Mouse (Mus musculus) cerebellum, postnatal 4 days (tissue): ENCODE data around the gene Pde7b.

Source experiments
- DNase-seq, 2 experiments: peaks; one replicate each; pipeline ENCODE4 v3.0.0; 2022; ENCODE audit warnings: low spot score in 2 of 2, mixed read lengths in 1 of 2

The Pde7b gene

DNA sequence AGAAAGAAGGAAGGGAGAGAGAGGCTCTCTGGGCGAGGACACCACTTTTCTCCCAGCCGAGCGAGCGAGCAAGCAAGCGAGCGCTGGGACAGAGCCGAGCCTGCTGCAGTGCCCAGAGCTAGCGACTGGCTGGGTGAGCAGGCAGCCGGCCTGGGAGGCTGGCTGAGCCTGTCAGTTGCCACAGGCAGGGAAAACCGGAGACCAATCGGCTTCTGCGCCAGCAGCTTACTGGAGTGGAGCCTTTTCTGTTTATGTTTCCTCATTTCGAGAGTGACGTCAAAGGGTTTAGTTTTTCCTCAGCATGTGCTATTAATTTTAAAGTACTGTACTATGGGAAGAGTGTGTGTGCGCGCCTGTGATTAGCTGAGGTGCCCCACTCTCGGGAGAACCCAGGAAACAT, at the start of gene Pde7b:
TSS of gene Pde7b (minus strand) at position 173 of the 400 bp plus-strand sequence.
- peak; percentile 50 to 67 for DNase-seq

DNA sequence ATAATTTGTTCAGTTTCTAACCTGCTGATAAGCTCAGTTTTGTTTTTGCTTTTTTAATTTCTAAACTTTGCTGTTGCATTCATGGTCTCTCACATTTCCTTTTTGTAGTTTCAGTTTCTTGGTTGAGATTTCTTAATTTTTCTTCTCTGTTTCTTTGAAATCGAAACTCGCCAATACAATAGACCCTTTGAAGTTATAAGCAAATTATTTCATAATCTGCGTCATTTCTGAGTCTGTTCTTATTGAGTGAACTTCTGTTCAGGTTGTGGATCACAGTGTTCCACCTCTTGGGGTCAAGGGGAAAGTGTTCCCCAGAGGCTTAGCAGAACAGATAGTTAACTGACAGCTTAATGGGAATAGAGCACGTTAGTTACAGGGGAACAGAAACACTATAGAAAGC, 47.2 kb upstream of the Pde7b start:
- no peak for DNase-seq

DNA sequence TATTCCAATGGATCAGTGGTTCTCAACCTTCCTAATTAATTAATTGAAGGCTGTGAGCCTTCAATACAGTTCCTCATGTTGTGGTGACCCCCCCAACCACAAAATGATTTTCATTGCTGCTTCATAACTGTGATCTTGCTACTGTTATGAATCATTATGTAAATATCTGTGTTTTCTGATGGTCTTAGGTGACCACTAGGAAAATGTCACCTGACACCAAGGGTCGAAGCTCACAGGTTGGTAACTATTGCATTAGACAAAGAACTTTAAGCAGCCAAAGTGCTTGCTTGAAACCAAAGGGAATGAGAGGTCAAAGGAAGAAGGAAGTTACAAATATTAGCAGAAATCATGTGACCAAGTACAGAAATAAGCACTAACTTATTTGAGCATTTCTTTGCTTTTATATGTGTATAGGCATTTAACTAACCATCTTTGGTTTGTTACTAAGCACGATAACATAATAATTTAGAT, 45.6 kb upstream of the Pde7b start:
- no peak for DNase-seq

GRCm38 (mm10) chr10:20769557-20770417, 44.9 kb upstream of the Pde7b start:
- DNase-seq, result no peak

DNA sequence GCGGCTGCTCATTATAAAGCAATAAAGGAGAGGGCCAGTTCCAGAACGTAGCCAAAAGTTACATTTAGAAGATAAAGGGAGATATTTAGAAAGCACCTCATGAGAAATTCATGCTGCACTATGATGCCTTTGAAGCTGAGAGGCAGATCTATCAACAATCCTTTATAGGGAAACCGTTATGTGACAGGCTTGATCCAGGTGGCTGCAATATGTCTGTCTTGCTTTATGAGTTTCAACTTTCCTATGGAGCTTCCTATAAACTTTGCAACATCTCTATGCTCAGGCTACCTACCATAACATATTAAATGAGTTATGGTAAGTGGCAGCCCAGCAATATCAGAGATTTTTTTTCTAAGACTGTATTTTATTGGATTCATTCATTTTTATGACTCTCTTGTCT, 39.5 kb upstream of the Pde7b start:
- DNase-seq, result no peak

DNA sequence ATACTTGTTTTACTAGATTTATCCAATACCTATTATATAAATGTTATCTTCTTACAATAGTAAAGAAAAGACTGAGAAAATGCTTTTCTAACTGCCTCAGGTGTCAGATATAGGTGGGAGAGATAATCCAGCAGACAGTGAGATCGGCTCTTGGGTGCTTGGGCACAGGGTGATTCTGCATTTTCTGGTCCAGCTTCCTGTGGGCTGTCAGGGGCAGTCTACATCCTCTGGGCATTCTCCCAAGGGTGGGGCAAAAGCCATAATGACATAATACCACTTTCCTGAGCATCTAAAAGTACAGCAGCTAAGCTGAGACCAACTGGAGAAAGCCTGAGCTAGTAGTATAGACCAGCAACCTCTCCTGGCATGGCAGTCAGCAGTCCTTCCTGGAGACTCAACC, 34.1 kb upstream of the Pde7b start:
- no peak for DNase-seq

- DNase-seq, result no peak
Observed at GRCm38 (mm10) chr10:20758259-20758658, 33.4 kb upstream of the Pde7b start.

DNA sequence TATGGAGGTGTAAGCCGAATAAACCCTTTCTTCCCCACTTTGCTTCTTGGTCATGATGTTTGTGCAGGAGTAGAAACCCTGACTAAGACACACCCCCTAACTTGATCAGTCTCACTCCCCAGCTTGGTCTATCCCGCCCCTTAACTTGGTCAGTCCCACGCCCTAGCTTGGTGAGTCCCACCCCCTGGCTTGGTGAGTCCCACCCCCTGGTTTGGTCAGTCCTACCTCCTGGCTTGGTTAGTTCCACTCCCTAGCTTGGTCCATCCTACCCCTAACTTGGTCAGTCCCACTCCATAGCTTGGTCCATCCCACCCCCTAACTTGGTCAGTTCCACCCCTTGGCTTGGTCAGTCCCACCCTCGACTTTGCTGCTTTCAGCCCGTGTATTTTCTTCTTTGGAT, 31.3 kb upstream of the Pde7b start:
- DNase-seq, result no peak

GRCm38 (mm10) chr10:20752883-20753282, 28.0 kb upstream of the Pde7b start:
- no peak for DNase-seq

- DNase-seq, result no peak
Observed at GRCm38 (mm10) chr10:20750642-20751251, 25.9 kb upstream of the Pde7b start.

GRCm38 (mm10) chr10:20748938-20749337, 24.1 kb upstream of the Pde7b start:
- no peak for DNase-seq

DNA sequence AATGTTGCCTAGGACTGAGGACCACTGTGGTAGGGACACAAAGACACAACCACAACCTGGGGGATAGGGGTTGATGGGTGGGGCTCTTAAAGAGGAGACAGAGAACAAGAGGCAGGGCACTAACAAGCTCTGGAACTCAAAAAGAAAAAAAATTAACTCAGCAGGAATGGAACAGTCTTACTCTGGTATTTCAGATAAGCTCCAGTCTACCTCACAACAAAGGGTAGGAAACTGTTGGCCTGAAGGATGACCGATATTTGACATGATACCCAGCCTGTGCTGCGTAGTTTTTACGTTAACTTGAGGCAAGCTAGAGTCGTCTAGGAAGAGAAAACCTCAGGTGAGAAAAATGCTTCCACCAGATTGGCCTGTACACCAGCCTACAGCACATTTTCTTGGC, 22.4 kb upstream of the Pde7b start:
- no peak for DNase-seq

GRCm38 (mm10) chr10:20739801-20740200, 14.9 kb upstream of the Pde7b start:
- no peak for DNase-seq

GRCm38 (mm10) chr10:20737146-20737545, 12.3 kb upstream of the Pde7b start:
- DNase-seq, result no peak

DNA sequence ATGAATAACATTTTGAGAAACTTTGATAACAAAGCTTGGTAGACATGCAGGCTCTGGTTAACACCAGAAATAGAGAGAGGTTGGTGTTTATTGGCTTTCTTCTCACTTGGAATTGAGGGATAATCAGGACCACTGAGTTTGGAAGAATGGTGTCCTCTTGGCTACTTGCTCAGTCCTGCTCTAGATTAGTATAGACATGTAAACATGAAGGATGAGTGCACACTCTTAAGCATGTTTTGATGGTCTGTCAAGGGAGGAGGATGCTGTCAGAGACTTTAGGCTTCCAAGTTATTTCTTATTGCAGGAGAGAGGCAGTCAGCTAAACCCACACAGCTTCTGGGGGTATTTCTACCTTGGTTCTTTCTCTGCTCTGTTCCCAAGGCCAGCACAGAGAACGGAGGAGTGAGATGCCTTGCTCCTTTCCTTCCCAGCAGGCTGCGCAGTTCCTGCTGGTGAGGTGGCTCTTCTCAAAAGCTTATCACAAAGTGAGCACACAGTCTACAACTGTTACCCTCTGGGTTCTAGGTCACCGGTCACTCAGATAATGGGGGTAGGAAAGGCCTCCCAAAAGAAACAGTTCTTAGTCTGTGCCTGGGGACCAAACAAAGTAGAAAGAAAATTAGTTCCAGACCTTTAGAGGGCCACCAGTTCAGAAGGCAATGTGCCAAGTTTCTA, 11.0 kb upstream of the Pde7b start:
- no peak for DNase-seq

DNA sequence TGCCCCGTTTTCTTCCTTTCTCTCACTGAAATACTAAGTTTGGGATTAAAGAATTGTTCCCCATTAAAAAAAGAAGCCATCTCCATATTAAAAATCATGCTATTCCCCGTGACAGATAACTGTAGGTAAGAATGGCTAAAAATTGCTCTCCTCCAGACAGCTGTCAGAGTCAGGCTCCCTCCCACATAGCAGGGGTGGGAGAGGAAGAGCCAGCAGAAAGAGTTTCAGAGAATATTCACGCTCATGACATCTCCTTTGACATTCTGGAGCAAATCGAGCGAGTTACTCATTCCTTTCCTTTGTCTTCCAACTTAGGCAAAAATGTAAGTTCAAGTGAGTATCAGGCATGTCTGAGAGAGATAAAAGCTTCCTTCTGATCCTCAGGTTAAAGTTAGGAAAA, 8.7 kb upstream of the Pde7b start:
- DNase-seq, result no peak

GRCm38 (mm10) chr10:20732180-20732579, 7.3 kb upstream of the Pde7b start:
- DNase-seq, result no peak

DNA sequence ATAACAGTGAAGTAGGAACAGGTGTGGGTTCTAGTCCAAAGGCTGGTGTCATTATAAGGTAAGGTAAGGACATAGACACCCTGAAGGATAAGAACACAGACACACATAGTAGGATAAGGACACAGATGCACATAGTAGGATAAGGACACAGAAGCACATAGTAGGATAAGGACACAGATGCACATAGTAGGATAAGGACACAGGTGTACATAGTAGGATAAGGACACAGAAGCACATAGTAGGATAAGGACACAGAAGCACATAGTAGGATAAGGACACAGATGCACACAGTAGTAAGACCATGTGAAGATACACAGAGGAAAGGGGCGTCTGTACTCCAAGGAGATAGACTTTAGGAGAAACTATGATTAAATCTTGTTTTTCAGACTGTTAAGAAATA, 5.2 kb upstream of the Pde7b start:
- DNase-seq, result no peak

- DNase-seq, result no peak
Observed at GRCm38 (mm10) chr10:20725384-20725983, 606 bp upstream of the Pde7b start.

DNA sequence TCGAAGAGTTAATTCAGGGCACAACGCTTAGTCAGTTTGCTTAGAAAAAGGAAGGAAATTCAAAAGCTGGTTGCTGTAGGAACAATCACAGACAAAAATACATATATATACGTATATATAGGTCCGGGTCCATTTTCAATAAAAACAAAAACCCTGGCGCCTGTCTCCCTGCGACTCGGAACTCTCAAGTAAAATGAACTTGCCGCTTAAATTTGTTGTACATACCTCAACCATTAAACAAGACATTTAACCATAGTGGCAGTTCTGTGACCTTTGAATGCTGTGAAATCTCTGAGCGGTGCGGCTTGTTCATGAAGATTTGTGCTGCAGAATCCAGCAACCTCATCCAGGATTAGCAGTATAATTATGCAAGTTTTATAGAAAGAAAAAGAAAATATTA, 427 bp downstream of the Pde7b start:
- no peak for DNase-seq

DNA sequence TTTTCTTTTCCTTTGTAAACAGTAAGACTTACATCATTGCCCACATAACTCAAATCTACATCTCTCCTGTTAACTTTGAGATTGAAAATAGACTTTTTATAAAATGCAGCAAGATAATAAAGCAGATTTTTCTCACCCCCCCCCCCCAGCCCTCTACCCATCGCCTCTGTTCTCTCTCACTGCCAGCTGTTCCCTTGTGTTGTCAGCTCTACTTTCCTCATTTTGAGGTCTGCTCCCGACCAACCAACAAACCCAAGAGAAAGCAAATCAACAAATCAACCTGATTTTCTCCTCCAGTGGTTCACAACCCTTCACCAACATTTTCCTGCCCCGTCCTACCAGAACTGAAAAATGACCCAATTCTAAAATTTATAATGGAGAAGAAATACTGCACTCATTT, 916 bp downstream of the Pde7b start:
- no peak for DNase-seq

- DNase-seq, result no peak
Observed at GRCm38 (mm10) chr10:20723521-20723915, 1.4 kb downstream of the Pde7b start.
